Mouse (Mus musculus) embryonic facial prominence, embryonic 10.5 days (tissue): ENCODE results near the gene Cldn4. TPM values are rescaled to one million over a fixed set of nuclear protein-coding genes. Genes with fewer than 3 reads are reported as not detected.
"Not testable (repeated sequence)": the region's sequence is repeated elsewhere in the genome, so short reads cannot be mapped to it uniquely, and the experiment has no call there.

ENCODE experiments used
- DNase-seq: peaks from one replicate; pipeline ENCODE4 v3.0.0-alpha.2; 2017; ENCODE audit warnings: low spot score
- H3K27ac ChIP-seq: fragments of 300-500 bp; sonication (generic); replicated peaks from 2 replicates; pipeline ENCODE4 v1.5.1; 2016; ENCODE audit warnings: mild to moderate bottlenecking
- H3K27me3 ChIP-seq: fragments of 300-500 bp; sonication (generic); replicated peaks from 2 replicates; pipeline ENCODE4 v1.6.1; 2016; ENCODE audit warnings: low read depth, mild to moderate bottlenecking; ENCODE audit not compliant: poor library complexity, severe bottlenecking
- H3K36me3 ChIP-seq: fragments of 300-500 bp; sonication (generic); replicated peaks from 2 replicates; pipeline ENCODE4 v1.6.1; 2016; ENCODE audit warnings: mild to moderate bottlenecking, moderate library complexity
- H3K4me1 ChIP-seq: fragments of 300-500 bp; sonication (generic); 2 replicates; pipeline ENCODE4 v1.6.1; 2016
- H3K4me3 ChIP-seq: fragments of 300-500 bp; sonication (generic); 2 replicates; pipeline ENCODE4 v1.5.1; 2016; ENCODE audit warnings: mild to moderate bottlenecking, moderate library complexity
- H3K9me3 ChIP-seq: fragments of 300-500 bp; sonication (generic); 2 replicates; pipeline ENCODE4 v1.6.1; 2016; ENCODE audit warnings: mild to moderate bottlenecking
- WGBS: fragments of 180-500 bp; shearing (Covaris S2); methylation state at CpG from one replicate; pipeline ENCODE4 v1.1.7; 2016; 5-methylcytosine and 5-hydroxymethylcytosine counted together
- polyA plus RNA-seq: library from polyadenylated mRNA; unstranded; fragments of >200 nt; fragmentation: Nextera tagmentation; extraction: Ambion mirVana; gene quantifications from 2 replicates; pipeline ENCODE4 v1.2.1, GENCODE M21; 2016

The Cldn4 gene
- polyA plus RNA-seq, 1 experiment from 2014 or later, result 17.5 TPM

DNA sequence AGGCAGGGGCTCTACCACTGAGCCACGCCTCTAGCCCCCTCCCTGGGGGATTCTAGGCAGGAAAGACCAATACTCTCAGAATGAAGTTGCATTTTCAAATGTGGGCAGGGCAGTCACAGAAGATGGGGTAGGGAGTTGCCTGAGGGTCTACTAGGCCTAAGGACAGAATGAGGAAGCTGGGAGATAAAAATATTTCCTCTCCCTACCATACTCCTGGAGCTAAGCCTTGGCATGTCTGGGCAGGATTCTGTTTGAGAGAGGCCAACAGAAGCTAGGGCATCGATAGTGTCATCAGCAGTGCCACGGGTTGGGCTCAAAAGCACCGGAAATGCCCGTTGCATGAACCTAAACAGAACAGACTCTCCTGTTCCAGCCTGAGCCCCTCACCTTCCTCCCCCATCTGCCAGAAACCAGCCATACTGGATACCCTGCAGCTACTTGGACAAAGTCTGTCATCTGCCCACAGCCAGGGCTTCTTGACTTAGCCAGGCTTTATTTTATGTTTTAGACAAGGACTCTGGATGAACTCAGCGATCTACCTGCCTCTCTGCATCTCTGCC, 10.0 kb downstream of the Cldn4 start:
- H3K4me1 ChIP-seq, result peaks cover 13% of the 10 kb centered on the region
- no peak for DNase-seq
- H3K27me3 ChIP-seq, result no peaks in the 10 kb centered on the region
- peaks cover 22% of the 10 kb centered on the region for H3K36me3 ChIP-seq
- WGBS, result 88% methylated on average over 6 of the region's 6 CpGs
- H3K4me3 ChIP-seq, result no peak overlapping the region
- no peak overlapping the region for H3K27ac ChIP-seq
- no peaks in the 10 kb centered on the region for H3K9me3 ChIP-seq

DNA sequence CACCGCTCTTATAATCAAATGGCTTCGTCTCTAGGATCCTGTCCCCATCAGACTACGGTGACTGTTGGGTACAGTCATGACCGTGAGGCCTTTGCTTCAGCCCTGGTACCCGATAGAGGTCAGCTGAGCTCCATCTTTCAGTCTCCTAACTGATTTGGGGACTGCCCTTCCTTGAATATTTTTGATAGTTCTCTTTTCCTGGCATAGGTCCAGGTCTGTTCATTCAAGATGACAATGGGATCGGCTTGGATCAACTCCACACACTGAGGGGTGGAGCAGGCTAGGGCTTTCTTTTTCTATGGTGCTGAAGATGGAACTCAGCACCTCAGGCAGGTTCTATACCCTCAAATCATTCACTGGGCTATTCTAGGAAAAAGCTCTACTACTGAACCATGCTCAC, 10.7 kb downstream of the Cldn4 start:
- Histone ChIP-seq H3K27me3 (no peaks in the 10 kb centered on the region), H3K27ac (no peak overlapping the region), H3K4me1 (peaks cover 10% of the 10 kb centered on the region), H3K9me3 (no peaks in the 10 kb centered on the region), H3K4me3 (no peak overlapping the region), H3K36me3 (peaks cover 22% of the 10 kb centered on the region)
- DNase-seq, result no peak
- 95% methylated on average over 6 of the region's 6 CpGs for WGBS

DNA sequence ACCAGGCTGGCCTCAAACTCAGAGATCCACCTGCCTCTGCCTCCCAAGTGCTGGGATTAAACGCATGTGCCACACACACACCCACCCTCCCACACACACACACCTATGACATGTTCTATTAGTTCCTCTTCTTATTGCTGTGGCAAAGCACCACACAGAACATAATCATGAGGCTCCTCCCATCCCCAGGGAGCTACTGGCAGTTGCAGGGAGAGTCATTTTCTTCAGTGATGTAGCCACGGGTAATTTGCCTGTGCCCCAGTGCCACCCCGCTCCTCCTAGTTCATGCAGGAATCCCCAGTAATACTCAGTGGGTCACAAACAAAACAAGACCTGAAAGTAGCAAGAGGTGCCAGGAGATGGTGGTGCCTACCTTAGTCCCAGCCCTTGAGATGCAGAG, 12.1 kb downstream of the Cldn4 start:
- H3K4me1 ChIP-seq, result peaks cover 10% of the 10 kb centered on the region
- 92% methylated on average over 3 of the region's 3 CpGs for WGBS

DNA sequence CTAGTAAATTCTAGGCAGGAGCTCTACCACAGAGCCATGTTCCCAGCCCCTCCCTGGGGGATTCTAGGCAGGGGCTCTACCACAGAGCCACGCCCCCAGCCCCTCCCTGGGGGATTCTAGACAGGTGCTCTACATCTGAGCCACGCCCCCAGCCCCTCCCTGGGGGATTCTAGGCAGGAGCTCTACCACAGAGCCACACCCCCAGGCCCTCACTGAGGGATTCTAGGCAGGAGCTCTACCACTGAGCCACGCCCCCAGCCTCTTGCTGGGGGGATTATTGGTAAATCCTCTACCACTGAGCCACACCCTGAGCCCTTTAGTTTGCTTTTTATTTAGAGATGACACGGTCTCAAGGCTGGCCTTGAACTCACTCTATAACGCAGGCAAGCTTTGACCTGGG, 13.0 kb downstream of the Cldn4 start:
- H3K27ac ChIP-seq, H3K27me3 ChIP-seq, H3K9me3 ChIP-seq, DNase-seq: not testable (repeated sequence)
- Histone ChIP-seq H3K4me3 (peak overlapping the region; percentile 11; the same call in 1 of the 2 replicates), H3K36me3 (peaks cover 22% of the 10 kb centered on the region), H3K4me1 (peaks cover 10% of the 10 kb centered on the region)
- WGBS, result 89% methylated on average over 5 of the region's 5 CpGs

More for the DNA sequence above, 12.1 kb downstream of the Cldn4 start:
- Histone ChIP-seq H3K36me3 (peaks cover 22% of the 10 kb centered on the region), H3K27ac (no peak overlapping the region), H3K27me3 (no peaks in the 10 kb centered on the region; the same call in 1 of the 2 replicates), H3K4me3 (no peak overlapping the region), H3K9me3 (no peaks in the 10 kb centered on the region)
- no peak for DNase-seq

DNA sequence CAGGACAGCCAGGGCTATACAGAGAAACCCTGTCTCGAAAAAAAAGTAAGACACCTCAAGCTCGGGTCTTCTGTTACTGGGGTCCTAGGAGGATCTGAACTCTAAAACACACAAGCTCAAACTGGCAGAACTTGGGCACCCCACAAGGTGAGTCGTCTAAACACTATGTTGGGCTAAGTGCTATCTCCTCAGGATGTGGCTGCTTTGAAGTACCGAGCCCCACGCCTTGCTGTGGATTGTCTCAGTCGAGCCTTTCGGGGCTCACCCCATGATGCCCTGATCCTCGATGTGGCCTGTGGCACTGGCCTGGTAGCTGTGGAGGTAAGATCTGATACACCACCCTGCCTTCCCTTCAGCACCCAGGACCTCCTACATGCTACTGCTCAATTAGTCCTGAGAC, 13.5 kb downstream of the Cldn4 start:
- no peak for DNase-seq
- Histone ChIP-seq H3K4me1 (peaks cover 10% of the 10 kb centered on the region), H3K4me3 (peak overlapping the region; percentile 78; the same call in 1 of the 2 replicates), H3K27ac (no peak overlapping the region), H3K27me3 (no peaks in the 10 kb centered on the region; the same call in 1 of the 2 replicates), H3K36me3 (peaks cover 22% of the 10 kb centered on the region), H3K9me3 (no peaks in the 10 kb centered on the region)
- WGBS, result 92% methylated on average over 8 of the region's 8 CpGs

DNA sequence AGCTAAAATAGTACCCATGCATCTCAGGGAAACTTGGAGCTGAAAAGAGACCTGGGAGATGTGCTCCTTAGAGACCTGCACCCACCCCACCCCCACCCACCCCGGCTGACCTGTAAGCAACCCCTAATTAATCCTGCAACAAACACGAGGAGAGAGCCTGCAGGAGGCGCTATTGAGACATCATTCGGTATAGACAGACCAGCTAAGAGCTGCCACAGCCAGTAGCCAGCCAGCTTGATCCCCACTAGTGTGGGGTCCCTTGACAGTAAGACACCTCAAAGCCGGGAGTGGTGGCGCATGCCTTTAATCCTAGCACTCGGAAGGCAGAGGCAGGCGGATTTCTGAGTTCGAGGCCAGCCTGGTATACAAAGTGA, 13.8 kb downstream of the Cldn4 start:
- H3K9me3 ChIP-seq, result no peaks in the 10 kb centered on the region
- 45% methylated on average over 9 of the region's 9 CpGs for WGBS
- H3K4me3 ChIP-seq, result peak overlapping the region; percentile 78
- H3K27me3 ChIP-seq, result no peaks in the 10 kb centered on the region; the same call in 1 of the 2 replicates
- peaks cover 22% of the 10 kb centered on the region for H3K36me3 ChIP-seq
- H3K27ac ChIP-seq, result peak overlapping the region; percentile 89
- peaks cover 10% of the 10 kb centered on the region for H3K4me1 ChIP-seq
- DNase-seq, result peak; percentile 70

DNA sequence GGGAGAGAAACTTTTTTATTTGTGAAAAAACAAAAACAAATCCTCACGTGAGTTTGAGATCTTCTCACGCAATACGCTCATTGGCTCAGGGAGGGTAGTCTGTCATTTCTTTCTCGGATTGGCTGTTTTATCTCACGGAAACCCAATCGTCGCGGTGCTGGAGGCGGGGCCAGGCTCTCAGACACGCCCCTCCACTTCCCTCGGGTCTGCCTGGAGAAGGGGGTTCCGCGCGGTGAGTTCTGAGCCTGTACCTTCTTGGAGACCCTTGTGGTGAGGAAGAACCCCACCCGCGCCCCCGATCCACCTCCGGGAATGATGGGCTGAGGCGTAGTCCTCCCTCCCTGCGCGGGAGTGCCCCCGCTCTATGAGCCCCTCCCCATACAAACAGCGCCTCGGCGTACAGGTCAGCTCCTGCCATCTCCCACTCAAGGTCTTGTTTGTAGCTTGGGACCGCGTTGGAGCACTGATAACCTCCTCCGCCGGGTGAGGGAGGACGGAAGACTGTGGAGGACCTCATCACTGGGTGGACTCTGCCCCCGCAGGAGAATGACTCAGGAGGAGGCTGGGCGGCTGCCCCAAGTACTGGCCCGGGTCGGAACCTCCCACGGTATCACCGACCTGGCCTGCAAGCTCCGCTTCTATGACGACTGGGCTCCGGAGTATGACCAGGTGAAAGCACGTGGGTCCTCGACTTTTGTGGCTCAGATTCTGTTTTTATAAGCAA, 14.4 kb downstream of the Cldn4 start, which contains the start of gene Mettl27:
Gene Mettl27, plus strand, starts transcription at position 190 of the 724 bp plus-strand sequence.
- Histone ChIP-seq H3K4me3 (peak within 1 kb of the TSS; percentile 78), H3K27me3 (no peaks in the 10 kb centered on the region; the same call in 1 of the 2 replicates), H3K4me1 (peaks cover 10% of the 10 kb centered on the region), H3K36me3 (peaks cover 22% of the 10 kb centered on the region), H3K27ac (peak within 1 kb of the TSS; percentile 89), H3K9me3 (no peaks in the 10 kb centered on the region)
- DNase-seq, result peak; percentile 93
- under 1% methylated on average over 41 of the region's 41 CpGs for WGBS

DNA sequence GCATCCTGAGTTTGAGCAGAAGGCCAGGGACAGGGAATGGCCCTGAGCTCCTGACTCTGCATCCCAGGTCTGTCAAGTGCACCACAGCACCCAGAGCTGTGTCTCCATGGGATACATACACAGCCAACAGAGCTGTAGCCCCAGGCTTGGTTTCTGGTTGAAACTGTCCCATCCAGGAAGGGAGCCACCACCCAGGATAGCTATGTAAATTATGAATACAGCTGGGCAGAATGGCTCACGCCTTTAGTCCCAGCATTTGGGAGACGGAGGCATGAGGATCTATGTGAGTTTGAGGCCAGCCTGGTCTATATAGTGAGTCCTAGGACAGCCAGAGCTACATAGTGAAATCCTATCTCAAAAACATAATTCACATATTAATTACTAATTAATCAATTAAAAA, 16.7 kb downstream of the Cldn4 start:
- DNase-seq, result no peak
- 87% methylated on average over 2 of the region's 2 CpGs for WGBS
- no peak overlapping the region for H3K27ac ChIP-seq
- H3K4me3 ChIP-seq, result no peak overlapping the region
- H3K27me3 ChIP-seq, result no peaks in the 10 kb centered on the region; the same call in 1 of the 2 replicates
- H3K36me3 ChIP-seq, result peaks cover 14% of the 10 kb centered on the region
- H3K9me3 ChIP-seq, result no peaks in the 10 kb centered on the region
- peaks cover 10% of the 10 kb centered on the region for H3K4me1 ChIP-seq

DNA sequence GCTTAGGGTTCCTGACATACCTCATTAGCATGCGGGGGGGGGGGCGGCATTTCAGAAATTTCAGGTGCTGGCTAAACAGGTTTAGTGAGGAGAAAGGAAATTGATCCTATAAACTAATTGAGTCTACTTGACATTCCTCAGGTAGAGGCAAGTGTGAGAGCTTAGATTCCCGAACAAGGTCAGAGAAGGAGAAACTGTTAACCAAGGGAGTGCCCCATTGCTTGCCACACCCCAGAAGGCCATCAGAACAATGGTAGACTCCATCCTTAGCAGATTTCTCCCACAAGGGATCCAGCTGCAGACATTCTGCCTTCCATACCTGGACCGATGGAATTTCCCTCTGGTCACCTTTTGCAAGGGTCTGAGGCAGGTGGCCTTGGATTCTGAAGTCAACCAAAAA, 20.0 kb downstream of the Cldn4 start:
- H3K27ac ChIP-seq, result no peak overlapping the region
- H3K36me3 ChIP-seq, result no peaks in the 10 kb centered on the region
- peaks cover 2% of the 10 kb centered on the region; the same call in 1 of the 2 replicates for H3K4me1 ChIP-seq
- H3K9me3 ChIP-seq, result no peaks in the 10 kb centered on the region
- no peak overlapping the region for H3K4me3 ChIP-seq
- 80% methylated on average over 4 of the region's 4 CpGs for WGBS
- DNase-seq, result no peak
- H3K27me3 ChIP-seq, result no peaks in the 10 kb centered on the region; the same call in 1 of the 2 replicates

DNA sequence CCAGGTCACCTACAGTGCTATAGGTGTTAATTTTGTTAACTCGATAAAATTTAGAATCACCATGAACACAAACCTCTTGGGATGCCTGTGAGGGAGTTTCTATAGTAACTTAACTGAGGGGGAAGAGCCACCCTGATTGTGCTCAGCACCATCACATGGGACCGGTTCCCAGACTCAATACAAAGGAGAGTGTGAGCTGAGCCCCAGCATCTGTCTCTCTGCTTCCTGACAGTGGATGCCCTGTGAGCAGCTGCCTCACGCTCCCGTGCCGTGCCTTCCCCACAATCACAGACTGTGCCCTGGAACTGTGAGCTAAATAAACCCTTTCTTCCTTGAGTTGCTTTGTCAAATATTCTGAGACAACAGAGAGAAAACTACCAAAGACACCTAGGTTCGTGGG, 23.6 kb downstream of the Cldn4 start:
- Histone ChIP-seq H3K27ac (no peak overlapping the region), H3K36me3 (no peaks in the 10 kb centered on the region), H3K9me3 (no peaks in the 10 kb centered on the region), H3K27me3 (no peaks in the 10 kb centered on the region), H3K4me1 (no peaks in the 10 kb centered on the region), H3K4me3 (no peak overlapping the region)
- WGBS, result 77% methylated on average over 6 of the region's 6 CpGs
- no peak for DNase-seq

DNA sequence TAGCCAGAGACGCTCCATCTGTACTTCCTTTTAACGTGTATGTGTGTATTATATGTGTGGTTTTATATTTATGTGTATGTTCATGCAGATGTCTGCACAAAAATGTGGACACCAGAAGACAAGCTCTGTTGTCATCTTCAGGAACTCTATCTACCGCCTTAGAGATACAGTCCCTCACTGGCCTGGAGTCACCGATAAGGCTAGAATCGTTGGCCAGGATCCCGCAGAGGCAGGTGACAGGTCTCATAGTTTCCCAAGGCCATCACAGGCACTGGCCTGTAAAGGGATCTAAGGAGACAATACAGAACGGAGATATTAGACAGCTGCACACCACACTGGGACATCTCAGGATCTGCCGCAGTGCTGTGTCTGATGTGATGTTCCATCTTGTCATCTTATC, 25.6 kb downstream of the Cldn4 start:
- Histone ChIP-seq H3K4me1 (no peaks in the 10 kb centered on the region), H3K9me3 (no peaks in the 10 kb centered on the region)
- 93% methylated on average over 8 of the region's 8 CpGs for WGBS

DNA sequence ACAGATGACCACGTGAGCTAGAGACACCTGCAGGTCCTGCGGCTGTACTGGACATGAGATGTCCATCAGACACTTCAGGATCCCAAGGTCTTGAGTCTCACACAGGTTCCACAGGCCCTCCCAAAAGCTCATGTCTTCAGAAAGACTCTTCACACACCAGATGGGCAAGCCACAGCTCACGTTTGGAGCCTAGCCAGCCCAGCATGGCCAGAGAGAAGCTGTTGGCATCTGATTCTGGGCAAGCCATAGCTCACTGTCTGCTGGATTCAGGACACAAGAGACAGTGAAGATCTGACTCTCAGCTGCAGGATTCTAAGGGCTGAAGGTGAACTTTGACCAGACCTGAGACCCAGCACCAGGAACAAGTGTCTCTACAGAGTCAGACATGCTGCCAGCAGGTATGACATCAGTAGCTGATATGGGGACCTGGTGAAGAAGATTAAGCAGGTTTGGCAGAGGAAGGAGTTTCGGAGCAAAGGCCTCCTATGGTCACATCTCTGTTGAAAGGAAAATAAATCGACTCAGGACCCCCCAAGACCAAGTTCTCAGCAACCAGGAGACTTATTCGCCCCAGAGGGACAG, 26.5 kb downstream of the Cldn4 start:
- H3K27me3 ChIP-seq, result no peaks in the 10 kb centered on the region
- DNase-seq, result no peak
- no peaks in the 10 kb centered on the region for H3K9me3 ChIP-seq
- H3K27ac ChIP-seq, result no peak overlapping the region
- no peak overlapping the region for H3K4me3 ChIP-seq
- H3K36me3 ChIP-seq, result no peaks in the 10 kb centered on the region
- 78% methylated on average over 6 of the region's 6 CpGs for WGBS
- H3K4me1 ChIP-seq, result no peaks in the 10 kb centered on the region

More for the DNA sequence above, 25.6 kb downstream of the Cldn4 start:
- no peak for DNase-seq
- Histone ChIP-seq H3K36me3 (no peaks in the 10 kb centered on the region), H3K27me3 (no peaks in the 10 kb centered on the region), H3K27ac (no peak overlapping the region), H3K4me3 (no peak overlapping the region)

DNA sequence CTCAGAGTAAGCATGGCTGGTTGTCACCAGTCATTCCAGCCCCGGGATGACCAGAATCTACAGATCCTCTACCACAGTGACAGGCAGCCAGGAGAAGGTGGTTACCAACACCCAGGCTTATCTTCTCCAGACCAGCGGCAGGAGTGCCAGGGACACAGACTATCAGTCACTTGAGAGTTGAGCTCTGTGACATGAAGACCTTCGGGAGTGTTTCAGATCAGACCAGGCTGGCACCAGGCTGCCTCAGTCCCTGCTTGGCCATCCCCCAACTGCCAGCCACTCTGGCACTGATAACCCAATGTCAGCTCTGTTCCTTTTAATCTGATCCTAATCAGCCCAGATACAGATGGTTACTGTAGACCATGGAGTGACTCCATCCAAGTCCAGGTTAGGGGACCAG, 27.6 kb downstream of the Cldn4 start:
- H3K4me3 ChIP-seq, result no peak overlapping the region

More for the DNA sequence above, 27.6 kb downstream of the Cldn4 start:
- no peaks in the 10 kb centered on the region for H3K27me3 ChIP-seq
- WGBS, result 92% methylated on average over 3 of the region's 3 CpGs
- no peaks in the 10 kb centered on the region for H3K4me1 ChIP-seq
- no peaks in the 10 kb centered on the region for H3K36me3 ChIP-seq
- H3K27ac ChIP-seq, result no peak overlapping the region
- H3K9me3 ChIP-seq, result no peaks in the 10 kb centered on the region
- DNase-seq, result no peak
